Comparison of ENCODE assay signal across 8 mouse cellular contexts in genomic region chr10:102511807-102512461, GRCm38 (mm10). TPM values are rescaled to one million over a fixed set of nuclear protein-coding genes. Genes with fewer than 3 reads are reported as not detected.
A peak's percentile ranks its signal among the peaks of the same experiment; 100 is the strongest.
DNase-seq lines count a peak whose midpoint lies in the region; ATAC-seq and TF ChIP-seq lines count a peak whose summit lies in the region.

Rassf9 (plus strand) TSS chr10:102512222.

- peak within 1 kb of the TSS; percentile 85 for H3K27ac ChIP-seq in embryonic facial prominence, embryonic 10.5 days (replicated peaks)
- H3K27ac ChIP-seq in heart, postnatal 0 days (ENCODE audit: low read depth) = peak within 1 kb of the TSS; percentile 67

- H3K27me3 ChIP-seq in embryonic facial prominence, embryonic 10.5 days (replicated peaks; ENCODE audit: low read depth, poor library complexity, severe bottlenecking) = no peaks in the 10 kb centered on the region
- no peaks in the 10 kb centered on the region for H3K27me3 ChIP-seq in heart, postnatal 0 days (ENCODE audit: control insufficient read depth, insufficient read depth, low read length)

- peak; percentile 68 for ATAC-seq in heart, postnatal 0 days (ENCODE audit: insufficient read depth, low read depth)
- ATAC-seq in megakaryocyte progenitor cell, adult 5-6 weeks (replicated peaks; ENCODE audit: poor library complexity) = peak; percentile 85

- H3K4me3 ChIP-seq in embryonic facial prominence, embryonic 10.5 days = peak within 1 kb of the TSS; percentile 41
- peak within 1 kb of the TSS; percentile 29 for H3K4me3 ChIP-seq in heart, postnatal 0 days (ENCODE audit: low read depth, low read length)

- 7% methylated on average over 5 of the region's 5 CpGs for WGBS in embryonic facial prominence, embryonic 10.5 days
- WGBS in heart, postnatal 0 days = 16% methylated on average over 5 of the region's 5 CpGs

- intact Hi-C loops in left cerebral cortex, postnatal 25 days (cut with DNase I) = no loop called here

- H3K4me2 ChIP-seq in heart, postnatal 0 days (ENCODE audit: low read depth, low read length) = peak within 1 kb of the TSS; percentile 31

- 0 out of 2 replicates have a peak within 1 kb of the TSS, but pooled peaks have one; percentile 5 for H3K9ac ChIP-seq in heart, postnatal 0 days (replicated peaks; ENCODE audit: low read depth, low read length)

- H3K36me3 ChIP-seq in embryonic facial prominence, embryonic 10.5 days (replicated peaks) = no peaks in the 10 kb centered on the region
- no peaks in the 10 kb centered on the region for H3K36me3 ChIP-seq in heart, postnatal 0 days (replicated peaks; ENCODE audit: control insufficient read depth, insufficient read depth, low read length)

- H3K9me3 ChIP-seq in embryonic facial prominence, embryonic 10.5 days = no peaks in the 10 kb centered on the region
- no peaks in the 10 kb centered on the region for H3K9me3 ChIP-seq in heart, postnatal 0 days (replicated peaks; ENCODE audit: control insufficient read depth, low read length)

- H3K4me1 ChIP-seq in embryonic facial prominence, embryonic 10.5 days = peaks cover 35% of the 10 kb centered on the region
- no peaks in the 10 kb centered on the region for H3K4me1 ChIP-seq in heart, postnatal 0 days (ENCODE audit: control insufficient read depth, insufficient read depth)

- no peak for TF ChIP-seq EP300 in heart, postnatal 0 days (IDR thresholded peaks at IDR 0.05; ENCODE audit: low read depth)

- TF ChIP-seq CTCF in heart, postnatal 0 days (IDR thresholded peaks at IDR 0.05; ENCODE audit: low read depth) = no peak

- DNase-seq in Muller cell, postnatal 12 days (ENCODE audit: inconsistent ontology term) = peak; percentile 34
- DNase-seq in embryonic facial prominence, embryonic 10.5 days (ENCODE audit: low spot score) = peak; percentile 69
- DNase-seq in heart, postnatal 0 days (ENCODE audit: low spot score) = peak; percentile 14
- peak; percentile 78 for DNase-seq in kidney, postnatal 10 days
- no peak for DNase-seq in spleen, postnatal 36 days (ENCODE audit: low spot score in 2 of 2)
- no peak for DNase-seq in frontal cortex, postnatal 14 days (ENCODE audit: low spot score in 2 of 2)
- DNase-seq in left cerebral cortex, postnatal 25 days (ENCODE audit: low spot score in 2 of 2) = no peak

RNA-seq across cellular contexts. Expression of gene Rassf9, which starts in this region (rescaled TPM):
- 1.9 and 2.3 TPM in 2 replicates for polyA plus RNA-seq in embryonic facial prominence, embryonic 10.5 days (2016; fragmentation: Nextera tagmentation; extraction: Ambion mirVana)
- total RNA-seq in heart, postnatal 0 days (2014; rRNA removed; ENCODE audit: low replicate concordance) = 3.4 and 16.2 TPM in 2 replicates
- 2.2 and 2.6 TPM in 2 replicates for polyA plus RNA-seq in heart, postnatal 0 days (2015; fragmentation: Nextera tagmentation; extraction: Ambion mirVana)
- not detected in 2 replicates for total RNA-seq in megakaryocyte progenitor cell, adult 5-6 weeks (2015)
- total RNA-seq in megakaryocyte progenitor cell, adult 5-6 weeks (2017) = not detected in 2 replicates
- 1 to 10 TPM; 1.8 to 2.8 TPM for total RNA-seq in left cerebral cortex, postnatal 25 days (2021)

Comparison
In these comparisons a context has a peak if more than half of its experiments do, and no peak if none do; other contexts are left out.
1. Peak in ATAC-seq in megakaryocyte progenitor cell, adult 5-6 weeks; RNA of the gene not detected or under 1 TPM.
2. DNase-seq: peak in Muller cell, postnatal 12 days (single experiment), embryonic facial prominence, embryonic 10.5 days (single experiment), heart, postnatal 0 days (single experiment) and kidney, postnatal 10 days (single experiment); none in spleen, postnatal 36 days (0 of 2), frontal cortex, postnatal 14 days (0 of 2) and left cerebral cortex, postnatal 25 days (0 of 2).